Mouse (Mus musculus) lung, embryonic 15.5 days (tissue): Measurements from ENCODE around the gene Vps37c. TPM values are rescaled to one million over a fixed set of nuclear protein-coding genes. Genes with fewer than 3 reads are reported as not detected.

Source experiments
- ATAC-seq: fragments of 200-750 bp; cut with Nextera tagmentation; 2 replicates; pipeline ENCODE4 v1.8.0; 2017; ENCODE audit warnings: moderate number of reproducible peaks, borderline replicate concordance; ENCODE audit not compliant: low FRiP score, low TSS enrichment; ENCODE audit errors: extremely low read depth
- H3K27ac ChIP-seq: fragments of 300-500 bp; sonication (generic); 2 replicates; pipeline ENCODE4 v1.5.1; 2015; ENCODE audit warnings: moderate library complexity, mild to moderate bottlenecking, inconsistent platforms
- H3K27me3 ChIP-seq: fragments of 300-500 bp; sonication (generic); 2 replicates; pipeline ENCODE4 v1.6.1; 2015; ENCODE audit warnings: inconsistent platforms
- H3K36me3 ChIP-seq: fragments of 300-500 bp; sonication (generic); 2 replicates; pipeline ENCODE4 v1.6.1; 2015; ENCODE audit warnings: inconsistent platforms
- H3K4me1 ChIP-seq: fragments of 300-500 bp; sonication (generic); 2 replicates; pipeline ENCODE4 v1.6.1; 2015; ENCODE audit warnings: inconsistent platforms
- H3K4me2 ChIP-seq: fragments of 300-500 bp; sonication (generic); 2 replicates; pipeline ENCODE4 v1.6.1; 2015; ENCODE audit warnings: inconsistent platforms, mild to moderate bottlenecking, moderate library complexity
- H3K4me3 ChIP-seq: fragments of 300-500 bp; sonication (generic); 2 replicates; pipeline ENCODE4 v1.5.1; 2015; ENCODE audit warnings: mild to moderate bottlenecking, inconsistent platforms
- H3K9ac ChIP-seq: fragments of 300-500 bp; sonication (generic); 2 replicates; pipeline ENCODE4 v1.6.1; 2015; ENCODE audit warnings: inconsistent platforms
- H3K9me3 ChIP-seq: fragments of 300-500 bp; sonication (generic); 2 replicates; pipeline ENCODE4 v1.6.1; 2016; ENCODE audit warnings: inconsistent platforms
- WGBS: fragments of 180-500 bp; shearing (Covaris S2); methylation state at CpG from one replicate; pipeline ENCODE4 v1.1.7; 2015; 5-methylcytosine and 5-hydroxymethylcytosine counted together
- polyA plus RNA-seq: library from polyadenylated mRNA; unstranded; fragments of >200 nt; fragmentation: Nextera tagmentation; extraction: Ambion mirVana; gene quantifications from 2 replicates; pipeline ENCODE4 v1.2.1, GENCODE M21; 2015

The Vps37c gene
- polyA plus RNA-seq, 1 experiment from 2014 or later = 33.4 TPM

DNA sequence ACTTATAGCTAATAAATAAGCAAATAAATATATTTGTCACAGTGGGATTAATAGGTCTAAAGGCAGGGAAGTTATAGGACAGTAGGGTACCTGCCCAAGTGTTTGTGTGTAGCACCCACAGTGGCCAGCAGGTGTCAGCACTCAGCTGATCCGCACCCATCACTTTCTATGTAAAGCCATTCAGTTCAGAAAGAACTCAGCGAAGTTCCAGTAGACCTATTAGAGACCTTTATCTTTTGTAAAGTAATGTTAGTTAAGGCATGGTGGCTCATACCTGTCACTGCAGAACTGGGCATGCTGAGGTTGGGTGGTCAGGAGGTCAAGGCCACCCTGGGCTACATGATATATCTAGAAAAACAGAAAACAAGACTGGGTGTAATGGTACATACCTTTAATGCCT, 23.0 kb upstream of the Vps37c start:
- Histone ChIP-seq H3K4me2 (no peak overlapping the region), H3K27me3 (no peaks in the 10 kb centered on the region), H3K27ac (no peak overlapping the region), H3K4me1 (no peaks in the 10 kb centered on the region), H3K9me3 (no peaks in the 10 kb centered on the region), H3K36me3 (no peaks in the 10 kb centered on the region), H3K4me3 (no peak overlapping the region), H3K9ac (no peak overlapping the region)
- ATAC-seq = no peak
- WGBS = 12% methylated on average over 2 of the region's 2 CpGs

DNA sequence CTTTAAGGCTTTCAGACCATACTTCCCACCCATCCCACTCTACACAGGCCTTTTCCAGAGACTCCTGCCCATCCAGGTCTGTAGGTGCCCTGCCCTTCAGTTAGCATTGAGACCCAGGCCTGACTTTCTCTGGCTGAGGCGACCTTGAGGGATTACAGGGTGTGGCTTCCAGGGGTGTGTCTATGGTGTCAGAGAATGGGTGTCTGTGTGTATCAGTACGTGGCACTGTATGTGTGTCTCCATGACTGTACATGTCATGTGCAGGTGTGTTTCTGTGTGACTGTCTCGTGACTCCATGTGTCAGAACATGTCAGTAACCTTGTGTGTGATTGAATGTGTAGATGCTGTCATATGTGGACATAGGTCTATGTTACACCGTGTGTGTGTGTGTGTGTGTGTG, 17.2 kb upstream of the Vps37c start:
- Histone ChIP-seq H3K4me1 (no peaks in the 10 kb centered on the region), H3K36me3 (no peaks in the 10 kb centered on the region), H3K4me2 (no peak overlapping the region), H3K27me3 (no peaks in the 10 kb centered on the region), H3K9me3 (no peaks in the 10 kb centered on the region), H3K9ac (no peak overlapping the region), H3K4me3 (no peak overlapping the region), H3K27ac (no peak overlapping the region)
- 73% methylated on average over 4 of the region's 4 CpGs for WGBS
- no peak for ATAC-seq

DNA sequence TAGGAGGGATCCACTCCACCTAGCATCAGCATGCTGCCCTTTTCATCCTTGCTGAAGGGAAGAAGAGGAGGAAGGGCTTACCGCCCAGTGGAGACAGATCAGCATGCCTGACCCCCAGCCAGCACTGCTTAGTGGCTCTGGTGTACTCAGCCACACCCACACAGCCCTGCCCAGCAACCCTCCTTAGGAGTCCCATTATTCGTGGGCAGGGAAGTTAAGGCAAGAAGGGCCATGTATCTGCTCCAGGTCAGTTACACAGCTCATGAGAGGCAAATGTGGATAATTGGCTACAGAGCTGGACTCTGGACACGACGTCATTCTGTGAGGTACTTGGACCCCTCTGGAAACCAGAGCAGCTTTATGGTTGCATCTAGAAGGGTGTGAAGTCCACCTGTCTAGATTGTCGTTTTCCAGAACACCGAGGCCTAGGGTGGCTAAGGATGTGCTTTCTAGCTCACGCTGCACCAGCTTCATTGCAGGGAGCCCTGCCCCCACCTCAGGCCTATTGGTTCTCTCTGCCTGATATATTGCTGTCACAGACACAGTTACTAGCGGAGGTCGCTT, 16.6 kb upstream of the Vps37c start:
- Histone ChIP-seq H3K27ac (no peak overlapping the region), H3K36me3 (no peaks in the 10 kb centered on the region), H3K4me2 (no peak overlapping the region), H3K4me3 (no peak overlapping the region), H3K9me3 (no peaks in the 10 kb centered on the region), H3K27me3 (no peaks in the 10 kb centered on the region), H3K9ac (no peak overlapping the region), H3K4me1 (no peaks in the 10 kb centered on the region)
- ATAC-seq = no peak
- WGBS = 61% methylated on average over 9 of the region's 9 CpGs

DNA sequence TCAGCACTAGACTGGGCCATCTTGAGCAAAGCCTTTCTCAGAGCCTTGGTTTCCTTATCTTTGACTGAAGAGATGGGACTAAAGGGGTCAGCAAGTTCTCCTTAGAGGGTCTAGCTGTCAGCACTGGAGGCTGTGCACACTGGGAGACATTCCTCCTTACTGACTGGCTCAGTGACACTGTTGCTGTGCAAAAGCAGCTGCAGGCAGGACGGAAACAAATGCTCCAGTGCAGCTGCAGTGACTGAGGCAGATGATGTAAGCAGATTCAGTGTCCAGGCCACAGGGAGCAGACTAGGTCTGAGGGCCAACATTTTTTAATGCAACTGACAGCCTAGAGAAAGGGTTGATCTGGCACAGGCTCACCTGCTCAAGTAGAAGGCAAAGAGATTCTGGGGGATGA, 15.3 kb upstream of the Vps37c start:
- H3K27me3 ChIP-seq = no peaks in the 10 kb centered on the region
- ATAC-seq = no peak
- H3K9me3 ChIP-seq = no peaks in the 10 kb centered on the region
- no peak overlapping the region for H3K9ac ChIP-seq
- H3K4me1 ChIP-seq = no peaks in the 10 kb centered on the region
- no peak overlapping the region for H3K4me2 ChIP-seq
- no peak overlapping the region for H3K27ac ChIP-seq
- no peak overlapping the region for H3K4me3 ChIP-seq
- no peaks in the 10 kb centered on the region for H3K36me3 ChIP-seq
- 61% methylated on average over 1 of the region's 1 CpGs for WGBS

DNA sequence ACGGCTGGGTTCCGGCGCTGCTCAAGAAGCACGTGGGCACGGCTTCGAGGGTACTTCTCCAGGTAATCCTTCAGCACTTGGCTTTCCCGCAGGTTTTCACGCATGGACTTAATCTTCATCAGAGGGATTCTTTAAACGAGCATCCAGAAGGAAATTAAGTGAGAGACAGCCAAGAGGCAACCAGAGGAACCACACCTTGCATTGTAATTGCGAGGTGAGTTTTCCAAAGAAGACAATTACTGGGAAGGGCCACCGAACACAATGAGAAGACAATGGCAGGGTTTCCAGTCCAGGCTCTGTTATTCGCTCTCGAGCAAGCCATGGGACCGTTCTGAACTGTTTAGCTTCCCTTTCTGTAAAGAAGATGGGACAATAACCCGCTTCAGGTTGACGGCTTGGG, 11.9 kb upstream of the Vps37c start:
- Histone ChIP-seq H3K4me2 (no peak overlapping the region), H3K9me3 (no peaks in the 10 kb centered on the region), H3K36me3 (no peaks in the 10 kb centered on the region), H3K4me3 (no peak overlapping the region), H3K27me3 (no peaks in the 10 kb centered on the region), H3K9ac (no peak overlapping the region), H3K27ac (no peak overlapping the region), H3K4me1 (no peaks in the 10 kb centered on the region)
- WGBS = 75% methylated on average over 16 of the region's 16 CpGs
- ATAC-seq = no peak

DNA sequence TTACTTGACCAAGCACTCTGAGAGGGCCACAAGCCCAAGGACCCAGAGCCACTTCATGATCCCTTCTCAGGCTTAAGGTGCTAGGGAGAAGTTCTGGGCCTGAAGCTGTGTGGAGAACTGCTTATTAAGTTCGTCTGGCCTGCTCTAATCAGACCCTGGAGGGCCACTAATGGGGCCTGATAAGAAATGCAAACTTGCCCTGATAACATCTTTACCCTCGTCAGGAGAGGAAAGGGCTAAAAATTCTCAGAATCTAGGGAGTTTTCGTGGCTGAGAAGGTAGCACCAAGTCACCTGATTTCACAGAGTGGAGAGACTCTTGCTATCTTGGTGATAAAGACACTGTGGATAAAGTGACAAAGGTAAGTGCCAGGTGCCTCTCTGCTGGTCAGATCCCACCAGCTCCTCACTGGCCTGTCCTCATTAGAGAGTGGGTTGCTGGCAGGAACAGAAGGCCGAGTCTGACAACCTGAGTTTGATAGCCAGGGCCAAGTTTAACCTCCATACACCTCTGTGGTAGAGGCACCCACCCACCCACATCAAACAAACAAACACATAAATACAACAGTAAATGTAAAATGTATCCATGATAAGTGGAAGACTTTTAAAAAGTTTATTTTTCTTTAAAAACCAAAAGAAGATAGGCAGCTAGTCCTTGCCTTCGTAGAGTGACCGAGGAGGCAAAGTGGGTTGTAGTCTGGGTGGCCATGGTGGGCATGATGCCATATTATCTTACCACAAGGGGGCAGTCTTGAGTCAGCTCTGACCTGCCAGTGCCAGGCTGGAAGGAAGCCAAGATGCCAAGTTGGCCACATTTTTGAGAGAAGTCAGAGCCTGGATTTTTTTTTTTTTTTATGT, 10.4 kb upstream of the Vps37c start, which contains the start of gene Pga5:
Gene Pga5, minus strand, starts transcription at position 157 of the 857 bp plus-strand sequence.
- no peak within 1 kb of the TSS for H3K9ac ChIP-seq
- no peak within 1 kb of the TSS for H3K4me2 ChIP-seq
- 20% methylated on average over 6 of the region's 6 CpGs for WGBS
- H3K4me3 ChIP-seq = no peak within 1 kb of the TSS
- no peak within 1 kb of the TSS for H3K27ac ChIP-seq
- no peaks in the 10 kb centered on the region for H3K36me3 ChIP-seq
- ATAC-seq = no peak
- no peaks in the 10 kb centered on the region for H3K9me3 ChIP-seq
- H3K4me1 ChIP-seq = no peaks in the 10 kb centered on the region
- no peaks in the 10 kb centered on the region for H3K27me3 ChIP-seq

DNA sequence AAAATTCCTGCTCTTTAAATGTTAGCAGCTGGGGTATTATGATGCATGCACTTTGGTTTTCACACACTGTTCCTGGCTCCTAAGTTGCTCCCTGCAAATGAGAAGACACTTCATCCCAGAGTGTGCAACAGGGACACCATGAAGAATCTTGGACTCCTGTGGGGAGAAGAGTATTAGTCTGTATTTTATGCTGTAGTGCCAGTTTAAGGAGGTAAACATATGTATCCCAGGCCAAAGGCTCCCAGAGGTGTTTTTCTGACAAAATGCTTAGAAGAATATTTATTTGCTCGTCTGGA, 9.8 kb upstream of the Vps37c start:
- WGBS = 74% methylated on average over 1 of the region's 1 CpGs
- Histone ChIP-seq H3K9ac (no peak overlapping the region), H3K4me3 (no peak overlapping the region), H3K27ac (no peak overlapping the region), H3K9me3 (no peaks in the 10 kb centered on the region), H3K36me3 (no peaks in the 10 kb centered on the region), H3K4me2 (no peak overlapping the region), H3K4me1 (no peaks in the 10 kb centered on the region), H3K27me3 (no peaks in the 10 kb centered on the region)
- ATAC-seq = no peak

DNA sequence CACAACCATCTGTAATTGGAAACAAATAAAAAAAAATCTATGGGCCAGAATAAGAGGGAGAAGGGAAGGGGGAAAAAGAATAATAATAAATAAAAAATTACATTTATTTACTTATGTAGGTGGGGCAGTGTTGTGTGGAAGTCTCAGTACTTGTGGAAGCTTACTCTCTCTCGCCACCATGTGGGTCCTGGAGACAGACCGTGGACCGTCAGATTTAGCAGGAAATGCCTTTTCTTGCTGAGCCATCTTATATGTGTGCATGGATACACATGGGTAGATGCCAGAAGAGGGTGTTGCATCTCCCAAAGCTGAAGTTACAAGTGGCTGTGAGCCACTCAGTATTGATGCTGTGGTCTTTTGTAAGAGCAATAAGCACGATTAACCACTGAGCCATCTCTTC, 7.0 kb upstream of the Vps37c start:
- no peak for ATAC-seq

DNA sequence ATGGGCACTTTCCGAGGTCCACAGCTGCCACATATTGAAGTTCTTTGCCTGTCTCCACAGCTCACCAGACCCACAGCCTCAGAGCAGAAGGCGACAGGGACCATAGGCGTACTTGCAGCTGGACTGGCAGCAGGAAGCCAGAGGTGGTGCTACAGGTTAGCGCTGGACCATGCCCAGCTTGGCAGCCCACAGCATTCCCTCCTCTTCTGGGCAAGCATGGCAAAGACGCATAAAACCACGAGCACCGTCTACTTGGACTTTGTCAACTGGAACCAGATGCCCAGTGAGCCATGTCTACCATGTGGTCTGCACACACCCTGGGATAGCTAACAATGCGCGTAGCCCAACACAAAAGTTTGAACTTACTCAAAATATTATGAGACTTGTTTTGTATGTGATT, 3.5 kb upstream of the Vps37c start:
- no peak for ATAC-seq
- Histone ChIP-seq H3K27me3 (no peaks in the 10 kb centered on the region), H3K4me2 (no peak overlapping the region), H3K4me1 (peaks cover 15% of the 10 kb centered on the region), H3K4me3 (no peak overlapping the region), H3K36me3 (no peaks in the 10 kb centered on the region), H3K27ac (no peak overlapping the region), H3K9ac (no peak overlapping the region), H3K9me3 (no peaks in the 10 kb centered on the region)
- WGBS = 88% methylated on average over 9 of the region's 9 CpGs

More for the DNA sequence above, 7.0 kb upstream of the Vps37c start:
- no peaks in the 10 kb centered on the region for H3K4me1 ChIP-seq
- no peak overlapping the region for H3K4me2 ChIP-seq
- H3K27ac ChIP-seq = no peak overlapping the region
- H3K27me3 ChIP-seq = no peaks in the 10 kb centered on the region
- H3K4me3 ChIP-seq = no peak overlapping the region
- WGBS = 55% methylated on average over 4 of the region's 4 CpGs
- no peaks in the 10 kb centered on the region for H3K36me3 ChIP-seq
- no peaks in the 10 kb centered on the region for H3K9me3 ChIP-seq
- H3K9ac ChIP-seq = no peak overlapping the region

DNA sequence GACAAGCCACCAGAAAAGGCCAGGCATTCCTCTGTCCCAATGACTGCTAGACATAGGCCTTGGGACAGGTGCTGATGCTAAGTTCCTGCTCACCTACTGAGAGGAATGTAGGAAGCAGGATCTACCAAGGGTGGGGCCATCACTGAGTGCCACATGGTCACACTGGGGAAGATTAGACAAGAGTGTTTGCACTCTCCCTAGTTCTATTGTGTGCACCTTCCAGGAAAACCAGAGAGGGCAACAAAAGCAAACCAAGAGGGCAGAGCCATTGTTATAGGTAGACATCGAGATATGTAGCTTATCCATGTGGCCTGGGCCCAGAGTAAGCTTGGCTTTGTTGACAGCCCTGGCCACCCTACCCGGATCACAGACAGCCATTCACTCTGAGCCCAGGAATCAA, 2.8 kb upstream of the Vps37c start:
- Histone ChIP-seq H3K27ac (no peak overlapping the region), H3K4me2 (no peak overlapping the region), H3K27me3 (no peaks in the 10 kb centered on the region), H3K9ac (no peak overlapping the region), H3K36me3 (no peaks in the 10 kb centered on the region), H3K4me1 (peaks cover 22% of the 10 kb centered on the region), H3K9me3 (no peaks in the 10 kb centered on the region), H3K4me3 (no peak overlapping the region)
- WGBS = 59% methylated on average over 2 of the region's 2 CpGs
- ATAC-seq = no peak

DNA sequence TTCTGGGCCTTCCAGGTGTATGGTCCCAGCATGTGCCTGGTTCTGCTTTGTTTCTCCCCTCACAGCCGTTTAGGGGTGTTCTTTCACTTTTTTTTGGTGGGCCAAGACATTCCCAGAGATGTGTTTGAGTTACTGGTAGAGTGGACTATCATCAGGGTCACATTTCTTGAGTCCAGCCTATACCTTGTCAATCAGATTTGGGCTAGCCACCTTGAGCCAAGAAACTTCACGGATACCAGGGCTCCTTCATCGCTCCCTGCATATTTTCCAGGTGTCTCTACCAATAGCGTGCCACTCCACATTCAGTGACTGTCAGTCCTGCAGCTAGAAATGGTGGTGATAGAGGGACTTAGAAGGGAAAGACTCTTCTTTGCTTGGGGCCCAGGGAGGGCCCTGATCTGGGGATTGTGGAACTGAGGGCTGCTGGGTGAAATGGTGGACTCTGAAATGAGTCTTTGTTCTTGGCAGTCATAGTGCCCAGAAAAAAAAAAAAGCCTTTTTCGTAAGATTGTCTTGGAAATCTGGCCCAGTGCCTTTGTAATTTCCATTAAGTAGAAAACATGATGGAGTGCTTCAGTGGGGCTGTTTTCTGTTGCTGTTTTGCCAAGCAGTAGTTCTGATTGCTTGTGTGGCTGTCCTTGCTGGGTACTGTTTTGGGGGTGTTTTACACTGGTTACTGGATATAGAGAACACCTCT, 1.1 kb downstream of the Vps37c start:
- H3K9ac ChIP-seq = peak overlapping the region; percentile 88
- peak overlapping the region; percentile 68 for H3K4me2 ChIP-seq
- ATAC-seq = no peak
- peaks cover 24% of the 10 kb centered on the region for H3K4me1 ChIP-seq
- peak overlapping the region; percentile 98 for H3K27ac ChIP-seq
- H3K4me3 ChIP-seq = peak overlapping the region; percentile 90
- no peaks in the 10 kb centered on the region for H3K9me3 ChIP-seq
- WGBS = 22% methylated on average over 5 of the region's 5 CpGs
- H3K36me3 ChIP-seq = no peaks in the 10 kb centered on the region
- H3K27me3 ChIP-seq = no peaks in the 10 kb centered on the region

DNA sequence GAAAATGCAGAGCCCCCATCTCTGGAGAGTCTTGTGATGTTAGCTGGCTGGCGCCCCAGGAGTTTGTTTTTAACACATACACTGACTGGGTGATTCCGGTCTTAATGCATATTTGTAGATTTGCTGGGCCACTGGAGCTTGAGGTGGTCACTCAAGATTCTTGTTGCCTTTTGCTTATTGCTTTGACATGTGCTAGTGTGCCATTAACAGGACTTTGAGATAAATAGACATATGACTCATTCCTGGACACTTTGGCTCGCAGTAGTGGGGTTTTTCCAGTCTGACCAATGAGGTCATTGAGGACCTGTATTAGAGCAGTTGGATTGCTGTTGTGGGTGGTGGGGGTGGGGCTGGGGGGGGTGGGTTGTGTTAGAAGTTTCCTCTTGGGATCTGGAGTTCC, 1.8 kb downstream of the Vps37c start:
- Histone ChIP-seq H3K9me3 (no peaks in the 10 kb centered on the region), H3K9ac (no peak overlapping the region), H3K4me2 (peak overlapping the region; percentile 68), H3K36me3 (no peaks in the 10 kb centered on the region), H3K27ac (peak overlapping the region; percentile 98; the same call in 1 of the 2 replicates), H3K4me1 (peaks cover 24% of the 10 kb centered on the region), H3K4me3 (no peak overlapping the region), H3K27me3 (no peaks in the 10 kb centered on the region)
- ATAC-seq = no peak
- 53% methylated on average over 3 of the region's 3 CpGs for WGBS
